Mouse (Mus musculus) lung, postnatal 0 days (tissue): ENCODE data around the gene Idh2.

Source experiments
- CTCF ChIP-seq: IDR thresholded peaks from 2 replicates; pipeline ENCODE4 v1.5.1; 2016; ENCODE audit warnings: antibody characterized with exemption, mild to moderate bottlenecking
- EP300 ChIP-seq: IDR thresholded peaks from 2 replicates; pipeline ENCODE4 v1.6.1; 2016; ENCODE audit warnings: antibody characterized with exemption, mild to moderate bottlenecking, control low read depth

GRCm38 (mm10) chr7:80069615-80070327 is 45.4 kb downstream of the Idh2 start:
- no peak for TF ChIP-seq CTCF
- no peak for TF ChIP-seq EP300
